Mouse (Mus musculus): ENCODE results near the gene Iqschfp. TPM values are rescaled to one million over a fixed set of nuclear protein-coding genes. Genes with fewer than 3 reads are reported as not detected.

The Iqschfp gene
- polyA plus RNA-seq, 1 experiment, result not detected

DNA sequence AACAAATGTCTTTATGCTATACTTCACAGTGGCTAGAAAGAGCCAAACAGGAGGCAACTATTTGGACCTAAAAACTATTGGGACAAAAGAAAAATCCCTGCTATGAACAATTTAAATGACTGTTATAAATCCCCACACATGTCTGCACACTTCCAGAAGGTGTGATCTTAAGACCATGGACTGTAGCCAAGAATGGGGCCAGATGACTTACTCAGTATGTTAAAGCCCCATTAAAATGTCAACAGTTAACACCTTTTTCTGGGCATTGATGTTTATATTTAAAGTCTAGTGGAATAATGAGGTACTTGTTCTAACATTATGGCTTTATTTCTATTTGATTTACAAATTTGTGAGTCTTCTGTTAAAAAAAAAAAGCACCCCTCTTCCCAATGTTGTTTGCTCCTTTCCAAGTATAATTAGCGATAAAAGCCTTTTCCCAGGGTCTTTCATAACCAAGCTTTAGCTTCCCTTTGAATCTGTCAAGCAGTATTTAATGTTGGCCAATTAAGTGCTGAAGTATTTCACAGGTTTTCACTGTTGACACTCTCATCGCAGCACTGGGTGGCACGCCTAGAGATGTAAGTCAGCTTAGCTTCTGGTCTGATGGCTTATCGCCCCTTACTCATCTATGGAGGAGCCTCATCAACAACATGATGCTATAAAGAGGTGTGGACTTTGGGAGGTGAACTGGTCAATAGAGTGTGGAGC is 204.8 kb downstream of the Iqschfp start:
- TF ChIP-seq GATA1 (IDR thresholded peaks at IDR 0.05; ENCODE audit: low read length), result no peak

GRCm38 (mm10) chr3:68101343-68101742 is 209.3 kb downstream of the Iqschfp start:
- TF ChIP-seq GATA1 (IDR thresholded peaks at IDR 0.05; ENCODE audit: low read length), result no peak

GRCm38 (mm10) chr3:68105081-68105685 is 213.2 kb downstream of the Iqschfp start:
- no peak for TF ChIP-seq GATA1 (IDR thresholded peaks at IDR 0.05; ENCODE audit: low read length)

- TF ChIP-seq GATA1 (IDR thresholded peaks at IDR 0.05; ENCODE audit: low read length), result no peak
These were observed 229.3 kb downstream of the Iqschfp start for GRCm38 (mm10) chr3:68121338-68121737.

GRCm38 (mm10) chr3:68126284-68126856 is 234.3 kb downstream of the Iqschfp start:
- TF ChIP-seq GATA1 (IDR thresholded peaks at IDR 0.05; ENCODE audit: low read length), result no peak

DNA sequence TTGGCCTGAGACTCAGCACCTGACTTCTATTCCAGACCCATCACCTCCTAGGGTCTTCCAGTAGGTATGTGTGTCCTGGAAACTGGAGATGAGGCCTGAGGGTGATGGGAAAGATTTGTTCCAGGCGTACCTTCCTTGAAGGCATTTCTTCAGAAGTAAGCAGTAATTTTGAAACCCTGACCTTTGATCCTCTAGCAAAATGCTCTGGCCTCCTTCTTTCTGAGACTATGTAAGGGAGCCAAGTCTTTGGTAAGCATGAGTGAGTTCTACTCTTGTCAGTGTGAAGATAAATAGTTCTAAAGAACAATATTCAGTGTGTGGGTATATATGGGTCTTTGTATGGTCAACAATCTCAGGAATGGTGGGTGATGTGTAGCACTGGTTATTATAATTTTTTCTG is 238.4 kb downstream of the Iqschfp start:
- TF ChIP-seq GATA1 (IDR thresholded peaks at IDR 0.05; ENCODE audit: low read length), result no peak

DNA sequence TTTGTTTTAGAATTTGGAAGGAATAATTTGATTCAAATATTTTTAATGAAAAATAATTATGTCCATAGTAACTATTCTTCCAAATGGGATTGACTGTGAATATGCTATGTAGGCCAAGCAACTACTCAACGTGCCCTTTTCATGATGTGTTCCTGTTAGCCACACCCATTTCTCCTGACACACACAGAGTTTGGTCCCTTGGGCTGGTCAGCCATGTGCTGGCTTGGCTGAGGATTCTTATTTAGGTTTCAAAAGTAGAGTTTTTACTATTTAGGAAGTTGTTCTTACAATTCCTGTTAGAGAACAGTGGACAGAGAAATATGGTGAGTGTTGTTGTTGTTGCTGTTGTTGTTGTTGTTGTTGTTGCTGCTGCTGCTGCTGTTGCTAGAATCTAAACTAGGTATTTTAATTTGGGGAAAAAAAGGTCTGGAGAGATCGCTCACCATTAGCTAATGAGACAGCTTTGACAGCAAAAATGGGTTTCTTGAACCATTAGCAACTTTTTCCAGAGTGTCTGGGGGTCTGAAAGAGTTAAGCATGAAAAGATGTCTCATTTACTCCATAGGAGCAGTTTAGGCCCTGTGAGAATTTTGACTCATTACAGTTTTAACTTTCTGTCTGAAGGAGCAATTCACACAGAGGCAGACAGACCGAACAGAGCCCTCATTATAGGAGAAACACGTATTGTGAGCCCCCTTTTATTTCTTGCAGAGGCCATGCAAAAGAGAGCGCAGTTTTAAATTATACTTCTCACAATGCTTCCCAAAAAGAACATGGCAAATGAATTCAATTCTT is 247.0 kb downstream of the Iqschfp start:
- TF ChIP-seq GATA1 (IDR thresholded peaks at IDR 0.05; ENCODE audit: low read length), result no peak

GRCm38 (mm10) chr3:68150688-68151087 is 258.7 kb downstream of the Iqschfp start:
- TF ChIP-seq GATA1 (IDR thresholded peaks at IDR 0.05; ENCODE audit: low read length), result no peak

DNA sequence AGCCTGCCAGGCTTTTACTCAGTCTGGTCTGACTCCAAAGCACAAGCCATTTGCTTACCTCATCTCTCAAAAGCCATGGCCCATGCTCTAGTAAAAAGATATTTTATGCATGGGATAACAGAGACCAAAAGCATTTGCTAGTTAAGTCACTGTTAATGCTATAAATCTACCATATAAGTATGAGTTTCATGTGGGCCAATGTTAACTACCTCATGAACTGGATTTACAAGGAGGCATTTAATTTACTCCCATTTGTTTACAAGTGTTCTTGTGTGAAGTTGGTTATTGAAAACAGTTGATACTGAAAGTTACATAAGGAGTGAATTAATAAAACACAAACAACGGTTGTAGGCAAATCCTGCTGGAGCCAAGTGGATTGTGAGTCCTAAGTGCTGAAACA is 268.1 kb downstream of the Iqschfp start:
- no peak for TF ChIP-seq GATA1 (IDR thresholded peaks at IDR 0.05; ENCODE audit: low read length)

DNA sequence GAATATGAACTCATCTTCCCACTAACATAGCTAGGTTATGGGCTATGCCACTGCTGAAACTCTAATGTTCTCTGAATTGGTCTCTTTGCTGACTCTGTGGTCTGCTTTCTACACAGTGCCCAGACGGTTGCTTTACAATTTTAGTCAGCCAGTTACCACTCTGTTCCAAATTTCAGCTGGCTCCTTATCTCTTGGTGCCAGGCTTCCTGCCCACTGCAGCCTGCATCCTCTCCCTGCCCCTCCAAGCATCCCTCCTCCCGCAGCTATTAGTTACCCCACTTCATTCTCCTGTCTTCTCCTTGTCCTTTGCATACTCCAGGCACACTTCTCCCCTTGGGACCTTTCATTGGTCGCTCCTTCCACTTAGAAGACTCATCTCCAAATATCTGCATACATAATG is 268.7 kb downstream of the Iqschfp start:
- no peak for TF ChIP-seq GATA1 (IDR thresholded peaks at IDR 0.05; ENCODE audit: low read length)

- TF ChIP-seq GATA1 (IDR thresholded peaks at IDR 0.05; ENCODE audit: low read length), result no peak
These were observed 286.2 kb downstream of the Iqschfp start for GRCm38 (mm10) chr3:68178248-68178647.

GRCm38 (mm10) chr3:68187471-68187870 is 295.4 kb downstream of the Iqschfp start:
- TF ChIP-seq GATA1 (IDR thresholded peaks at IDR 0.05; ENCODE audit: low read length), result no peak

DNA sequence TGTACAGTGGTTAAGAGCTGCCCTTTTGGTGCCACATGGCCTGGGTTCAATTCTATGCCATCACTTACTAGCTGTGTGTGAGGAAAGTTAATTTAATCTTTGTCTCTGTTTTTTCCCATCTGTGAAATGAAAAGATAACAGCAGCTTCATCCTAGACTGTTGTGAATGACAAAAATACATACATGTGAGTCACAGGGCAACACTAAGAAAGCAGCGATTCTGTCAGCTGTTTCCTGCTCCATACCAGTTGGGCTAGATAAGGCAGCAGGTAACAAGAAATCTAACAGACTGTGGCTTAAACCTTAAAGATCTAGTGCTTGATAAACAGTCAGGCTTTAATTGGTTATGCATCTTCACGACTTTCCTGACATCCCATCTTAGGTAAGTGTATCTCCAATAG is 297.1 kb downstream of the Iqschfp start:
- no peak for TF ChIP-seq GATA1 (IDR thresholded peaks at IDR 0.05; ENCODE audit: low read length)

DNA sequence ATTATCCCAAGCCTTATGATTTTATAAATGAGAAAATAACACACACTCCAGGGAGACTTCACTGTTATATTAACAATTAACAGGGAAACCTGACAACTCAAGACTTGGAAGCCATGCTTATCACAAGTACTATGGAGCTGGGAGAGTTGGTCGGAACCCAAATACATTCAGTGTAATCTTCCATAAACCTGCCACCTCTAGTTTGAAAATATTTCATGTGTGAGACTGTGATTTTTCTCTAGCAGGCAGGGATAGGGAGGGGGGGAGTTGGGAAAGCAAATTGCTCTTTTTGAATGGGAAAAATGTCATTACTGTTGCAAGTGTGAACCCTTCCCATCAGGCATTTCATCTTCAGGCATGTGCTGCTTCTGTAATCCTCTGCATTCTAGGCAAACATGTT is 304.9 kb downstream of the Iqschfp start:
- no peak for TF ChIP-seq GATA1 (IDR thresholded peaks at IDR 0.05; ENCODE audit: low read length)

DNA sequence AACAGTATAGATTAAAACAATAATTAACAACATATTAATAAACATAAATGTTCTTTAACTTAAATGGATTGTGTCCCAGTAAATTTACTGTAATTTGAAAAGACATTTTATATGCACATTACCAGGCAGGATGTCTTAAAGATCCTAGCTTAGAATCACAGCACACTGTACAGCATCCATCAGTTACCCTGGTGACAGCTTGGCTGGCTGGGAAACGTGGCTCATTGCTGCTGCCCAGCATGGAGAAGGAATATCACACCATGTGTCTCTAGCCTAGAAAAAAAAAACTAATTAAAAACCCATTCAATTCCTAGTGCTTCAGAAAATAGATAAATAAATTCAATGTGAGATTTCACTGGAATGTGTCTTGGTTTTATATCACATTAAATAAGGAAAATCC is 309.2 kb downstream of the Iqschfp start:
- no peak for TF ChIP-seq GATA1 (IDR thresholded peaks at IDR 0.05; ENCODE audit: low read length)
